Mouse (Mus musculus): ENCODE data around the gene Nrxn2.

The Nrxn2 gene

DNA sequence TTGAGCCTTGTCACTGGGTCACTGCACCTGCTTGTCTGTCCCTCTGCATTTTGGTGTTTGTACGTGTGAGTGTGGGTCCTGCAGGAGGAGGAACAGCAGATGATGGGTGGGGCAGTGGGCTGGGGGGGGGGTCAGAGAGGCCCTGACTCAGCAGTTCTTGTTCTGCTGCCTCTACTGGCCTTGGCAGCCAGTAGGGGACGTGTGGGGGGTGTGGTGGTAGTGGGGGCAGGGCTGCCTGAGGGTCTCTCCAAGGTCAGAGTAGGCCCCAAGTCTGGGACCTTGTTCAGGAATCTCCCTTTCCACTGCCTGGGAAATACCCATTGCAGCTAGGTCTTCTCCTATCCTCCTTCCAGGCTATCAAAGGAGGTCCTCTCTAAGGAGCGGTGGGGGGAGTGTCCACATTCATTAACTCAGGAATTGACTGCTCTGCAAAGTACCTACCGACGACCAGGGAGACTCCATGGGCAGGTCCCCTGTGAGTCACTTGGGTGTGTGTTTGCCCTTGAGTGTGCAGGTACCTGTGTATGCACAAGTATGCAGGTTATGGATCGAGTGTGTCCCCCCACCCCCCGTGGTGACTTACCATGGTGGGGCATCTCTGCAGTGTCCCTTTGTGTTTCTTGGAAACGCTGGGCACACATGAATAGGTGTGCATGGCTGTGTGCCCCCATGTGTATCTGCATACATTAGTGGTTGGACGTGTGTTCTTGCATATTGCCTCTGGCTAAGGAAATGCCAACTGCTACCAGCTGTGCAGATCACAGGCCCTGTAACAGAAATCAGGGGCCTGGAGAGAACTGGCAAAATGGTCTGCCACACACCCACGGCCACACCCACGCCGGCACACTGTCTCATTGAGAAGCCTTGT lies 1.4 kb upstream of the Nrxn2 start:
- no peak for DNase-seq

DNA sequence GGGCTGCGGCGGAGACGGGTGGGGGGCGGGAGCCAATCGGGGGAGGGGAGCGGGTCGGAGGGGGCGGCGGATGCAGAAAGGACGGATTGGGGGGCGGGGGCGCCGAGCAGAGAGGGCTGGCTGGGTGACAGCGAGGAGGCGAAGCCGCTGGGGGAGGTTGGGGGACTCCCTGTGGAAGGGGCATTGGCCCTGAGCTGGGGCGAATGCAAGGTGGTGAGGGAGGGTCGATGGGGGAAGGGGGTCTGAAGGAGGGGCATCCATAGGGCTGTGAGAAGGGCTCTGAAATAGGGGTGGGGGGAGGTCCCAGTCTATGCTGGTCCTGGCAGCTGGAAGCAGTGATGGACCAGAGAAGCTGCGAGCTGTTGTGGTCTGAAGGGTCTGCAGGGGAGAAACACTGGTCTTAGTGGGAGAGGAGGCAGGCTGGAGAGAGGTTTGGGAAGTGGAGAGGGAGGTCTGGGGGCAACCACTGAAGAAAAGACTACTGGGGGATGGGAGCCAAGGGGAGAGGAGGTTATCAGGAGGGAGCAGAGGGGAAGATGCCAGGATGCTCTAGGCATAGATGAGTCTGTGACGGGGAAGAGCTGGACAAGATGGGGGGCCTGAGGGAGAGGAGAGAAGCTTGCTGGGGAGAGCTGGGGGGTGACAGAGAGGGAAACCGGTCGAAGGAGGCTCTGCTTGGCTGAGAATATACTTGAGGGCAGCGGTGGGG lies 607 bp downstream of the Nrxn2 start:
- no peak for DNase-seq

DNA sequence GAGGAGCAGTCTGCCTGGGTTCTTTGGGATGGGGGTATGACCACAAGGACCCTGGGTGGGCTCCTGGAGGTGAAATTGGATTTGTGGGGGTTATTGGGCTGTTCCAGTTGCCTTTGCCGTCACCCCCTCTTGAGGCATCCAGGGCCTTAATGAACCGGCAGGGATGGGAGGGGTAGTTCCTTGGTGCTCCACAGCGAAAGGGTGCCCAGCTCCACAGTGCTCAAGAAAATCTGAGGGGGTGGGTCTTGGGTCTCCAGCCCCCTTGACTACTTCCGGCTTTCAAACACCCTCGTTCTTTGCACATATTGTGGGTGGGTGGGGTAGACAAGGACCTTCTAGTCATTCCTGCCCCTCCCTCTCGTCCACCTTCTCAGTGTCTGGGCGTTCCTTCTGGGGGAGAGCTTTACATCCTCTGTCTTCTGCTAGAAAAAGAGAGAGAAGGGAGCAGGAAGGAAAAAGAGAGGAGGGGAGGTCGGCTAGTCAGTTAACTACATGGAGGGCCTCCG lies 1.3 kb downstream of the Nrxn2 start:
- no peak for DNase-seq

DNA sequence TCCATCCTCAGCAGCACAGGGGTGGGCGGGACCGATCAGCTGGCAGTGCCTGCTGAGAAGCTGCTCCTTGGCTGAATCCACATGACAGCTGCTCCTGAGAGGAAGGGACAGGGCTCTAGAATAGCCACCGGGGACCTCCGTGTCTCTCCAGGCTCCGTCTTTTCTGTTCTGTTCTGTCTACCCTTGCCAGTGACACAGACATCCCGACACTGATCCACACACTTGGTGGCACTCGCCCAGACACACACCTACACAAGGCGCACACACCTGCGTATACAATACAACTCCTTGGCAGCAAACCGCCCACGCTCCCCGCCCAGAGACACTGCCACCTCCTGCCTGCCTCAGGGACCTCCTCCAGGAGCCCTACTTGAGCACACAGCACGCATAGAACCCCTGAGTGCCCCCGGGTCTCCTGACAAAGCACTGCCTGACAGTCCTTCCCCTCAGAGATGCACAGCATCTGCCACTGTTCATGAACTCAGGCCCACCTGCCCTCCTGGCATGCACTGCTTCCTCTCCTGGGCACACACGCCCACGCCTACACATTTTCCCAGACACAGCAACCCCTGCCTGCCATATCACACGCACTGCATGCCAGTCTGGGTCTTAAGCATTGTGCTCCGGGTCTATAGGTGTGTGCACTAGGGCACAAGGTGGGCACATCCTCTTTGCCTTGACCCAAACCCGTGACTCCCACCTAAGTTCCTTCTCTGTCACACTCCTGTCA lies 2.1 kb downstream of the Nrxn2 start:
- DNase-seq, result no peak

DNA sequence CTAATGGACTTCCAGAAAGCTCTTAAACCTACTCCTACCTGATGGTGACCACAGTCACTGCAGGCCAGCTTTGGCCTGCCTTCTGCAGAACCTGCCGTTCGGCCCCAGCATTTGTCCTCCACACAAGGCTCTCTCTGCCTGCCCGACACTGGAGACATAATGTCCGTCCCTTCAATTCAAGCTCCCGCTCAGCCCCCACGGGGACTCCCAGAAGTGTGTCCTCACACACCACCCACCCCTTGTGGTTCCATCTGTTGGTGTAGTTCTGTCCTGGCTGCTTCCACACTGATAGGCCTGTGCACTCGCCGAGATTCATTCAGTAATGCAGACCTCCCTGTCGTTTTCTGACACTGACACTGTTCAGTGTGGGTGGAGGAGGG lies 2.7 kb downstream of the Nrxn2 start:
- no peak for DNase-seq

DNA sequence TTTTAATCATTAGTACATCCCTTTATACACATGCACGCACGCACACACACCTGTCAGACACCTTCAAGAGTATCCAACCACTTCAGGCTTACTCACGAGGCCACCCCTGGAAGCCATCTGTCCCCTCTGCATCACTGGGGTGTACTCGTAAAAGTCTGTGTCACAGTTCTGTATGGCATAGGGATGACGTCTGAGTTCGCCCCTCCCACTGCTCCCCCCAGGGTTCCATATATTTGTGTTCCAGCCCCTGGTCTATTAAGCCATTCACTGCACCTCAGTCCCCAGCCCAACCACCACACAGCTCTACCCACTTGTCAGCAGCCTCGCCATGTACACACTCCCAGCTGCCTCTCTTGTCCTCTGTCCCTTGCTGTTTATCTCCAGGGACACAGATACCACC lies 3.5 kb downstream of the Nrxn2 start:
- no peak for DNase-seq

DNA sequence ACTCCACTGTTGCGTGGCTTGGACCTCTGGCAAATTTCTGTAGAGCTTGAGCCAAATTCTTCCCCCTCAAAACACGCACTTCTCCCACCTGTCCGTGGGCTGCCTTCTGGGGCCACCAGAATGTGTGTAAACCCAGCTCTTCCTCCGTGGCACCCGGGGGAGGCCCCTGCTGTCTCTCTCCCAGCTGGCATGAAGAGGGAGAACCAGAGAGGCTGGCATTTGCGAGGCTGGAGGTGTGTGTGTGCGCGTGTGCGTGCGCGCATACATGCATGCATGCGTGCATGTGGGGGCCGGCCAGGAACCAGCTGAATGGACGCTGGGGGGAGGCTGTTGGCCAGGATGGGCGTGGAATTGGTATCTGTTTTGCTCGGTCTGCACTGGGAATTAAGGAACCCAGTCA lies 4.7 kb downstream of the Nrxn2 start:
- no peak for DNase-seq

DNA sequence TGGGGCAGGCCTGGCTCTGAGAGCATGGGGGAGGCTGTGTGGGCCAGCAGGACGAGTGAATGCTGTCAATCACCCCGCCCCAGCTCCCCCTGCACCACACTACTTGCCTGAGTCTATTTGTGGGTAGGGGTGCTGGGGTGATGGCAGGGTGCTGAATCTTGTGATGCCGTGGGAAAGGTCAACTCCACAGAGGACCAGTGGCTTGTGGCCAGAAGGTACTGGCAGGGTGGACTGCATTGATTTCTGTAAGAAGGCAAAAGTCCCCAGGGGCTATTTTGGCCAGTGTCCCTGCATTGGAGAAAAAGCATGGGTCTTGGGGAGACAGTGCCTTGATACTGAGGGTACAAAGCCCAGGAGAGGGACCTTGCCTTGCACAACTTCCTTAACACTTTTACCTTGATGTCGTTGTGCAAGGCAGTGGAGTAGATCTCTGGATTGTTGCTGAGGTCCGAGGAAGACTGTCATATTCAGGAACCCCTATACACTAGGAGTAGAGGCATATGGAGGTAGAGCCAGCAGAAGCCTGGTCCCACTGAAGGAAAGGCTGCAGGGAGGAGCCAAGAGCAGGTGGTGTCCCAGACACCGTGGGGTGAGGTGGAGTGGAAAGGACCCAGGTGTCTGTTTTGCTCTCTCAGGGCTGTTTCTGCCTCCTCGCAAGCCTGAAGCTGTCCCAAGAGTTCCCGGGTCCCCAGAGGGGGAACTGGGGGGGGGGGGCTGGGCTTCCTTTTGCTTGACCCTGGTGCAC lies 5.8 kb downstream of the Nrxn2 start:
- no peak for DNase-seq

DNA sequence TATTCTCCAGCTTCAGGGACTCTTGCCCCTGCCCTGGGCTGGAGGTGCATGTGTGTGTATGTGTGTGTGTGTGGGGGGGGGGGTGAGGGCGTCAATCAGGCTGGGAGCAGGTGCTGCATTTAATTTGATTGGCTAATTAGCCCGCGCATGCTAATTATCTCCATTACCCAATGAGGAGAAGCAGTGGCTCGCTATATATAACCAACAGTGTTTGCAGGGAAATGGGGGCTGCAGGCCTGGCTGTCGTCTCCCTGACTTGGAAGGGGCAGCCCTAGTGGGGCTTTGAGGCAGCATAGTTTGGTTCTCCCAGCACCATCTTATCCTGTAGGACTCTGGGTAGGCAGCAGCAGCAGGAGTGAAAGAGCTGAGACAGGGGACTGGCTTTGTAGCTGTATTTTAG lies 7.1 kb downstream of the Nrxn2 start:
- DNase-seq, result no peak

DNA sequence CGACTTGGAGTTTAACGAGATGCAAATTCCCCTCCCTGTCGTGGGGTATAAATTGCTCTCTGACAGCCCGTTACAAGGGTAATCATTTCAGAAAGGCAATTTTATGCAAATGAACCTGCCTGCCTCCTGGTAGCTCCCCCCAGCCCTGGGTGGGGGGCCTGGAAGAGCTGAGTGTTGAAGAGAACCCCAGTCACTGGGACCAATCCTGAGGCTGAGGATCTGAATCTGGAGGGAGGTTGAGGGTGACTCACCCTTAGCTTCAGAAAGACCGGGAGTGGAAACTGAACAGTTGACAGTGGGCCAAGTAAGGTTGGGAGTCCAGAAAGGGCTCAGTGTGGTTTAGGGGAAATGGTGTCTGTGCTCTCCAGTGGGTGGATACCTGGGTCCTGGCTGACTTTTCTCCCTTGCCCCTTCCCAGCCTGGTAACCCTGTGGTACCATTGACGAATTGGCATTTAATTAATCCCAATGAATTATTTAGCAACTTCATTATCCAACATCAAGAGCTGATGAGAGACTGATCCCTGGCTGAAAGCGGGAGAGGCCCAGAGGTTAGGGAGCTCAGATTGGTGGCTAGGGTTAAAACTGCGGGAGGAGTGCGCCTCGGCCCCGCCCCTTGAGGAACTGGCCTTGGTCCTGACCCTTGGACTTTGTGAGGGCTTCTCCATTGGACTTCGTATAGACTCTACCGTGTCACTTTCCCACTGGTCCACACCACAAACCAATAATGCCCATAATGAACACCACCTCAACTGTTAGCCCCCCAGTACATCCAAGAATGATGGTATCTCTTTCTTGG lies 8.4 kb downstream of the Nrxn2 start:
- DNase-seq, result peak; percentile 55

DNA sequence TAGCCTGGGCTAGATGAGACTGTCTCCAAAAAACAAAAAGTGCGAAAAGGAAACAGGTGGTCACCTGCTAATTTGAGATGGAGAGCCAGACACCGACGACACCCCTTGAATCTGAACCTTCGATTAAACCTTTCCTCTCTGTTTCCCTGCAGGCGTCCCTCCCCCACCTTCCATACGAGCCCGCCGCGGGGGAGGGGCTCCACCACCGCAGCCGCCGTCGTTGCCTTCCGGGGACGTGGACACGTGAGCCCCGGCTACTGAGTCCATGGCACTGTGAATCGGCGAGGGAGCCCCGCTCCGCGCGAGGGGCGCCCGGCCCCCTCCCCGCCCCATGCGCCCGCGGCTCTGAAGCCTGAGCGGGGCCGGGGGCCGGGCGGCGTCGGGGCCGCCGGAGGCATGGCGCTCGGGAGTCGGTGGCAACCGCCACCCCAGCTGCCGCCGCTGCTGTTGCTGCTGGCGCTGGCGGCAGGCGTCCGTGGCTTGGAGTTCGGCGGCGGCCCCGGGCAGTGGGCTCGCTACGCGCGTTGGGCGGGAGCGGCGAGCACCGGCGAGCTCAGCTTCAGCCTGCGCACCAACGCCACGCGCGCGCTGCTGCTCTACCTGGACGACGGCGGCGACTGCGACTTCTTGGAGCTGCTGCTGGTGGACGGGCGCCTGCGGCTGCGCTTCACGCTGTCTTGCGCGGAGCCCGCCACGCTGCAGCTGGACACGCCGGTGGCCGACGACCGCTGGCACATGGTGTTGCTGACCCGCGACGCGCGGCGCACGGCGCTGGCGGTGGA lies 9.3 kb downstream of the Nrxn2 start:
- peak; percentile 35 for DNase-seq

DNA sequence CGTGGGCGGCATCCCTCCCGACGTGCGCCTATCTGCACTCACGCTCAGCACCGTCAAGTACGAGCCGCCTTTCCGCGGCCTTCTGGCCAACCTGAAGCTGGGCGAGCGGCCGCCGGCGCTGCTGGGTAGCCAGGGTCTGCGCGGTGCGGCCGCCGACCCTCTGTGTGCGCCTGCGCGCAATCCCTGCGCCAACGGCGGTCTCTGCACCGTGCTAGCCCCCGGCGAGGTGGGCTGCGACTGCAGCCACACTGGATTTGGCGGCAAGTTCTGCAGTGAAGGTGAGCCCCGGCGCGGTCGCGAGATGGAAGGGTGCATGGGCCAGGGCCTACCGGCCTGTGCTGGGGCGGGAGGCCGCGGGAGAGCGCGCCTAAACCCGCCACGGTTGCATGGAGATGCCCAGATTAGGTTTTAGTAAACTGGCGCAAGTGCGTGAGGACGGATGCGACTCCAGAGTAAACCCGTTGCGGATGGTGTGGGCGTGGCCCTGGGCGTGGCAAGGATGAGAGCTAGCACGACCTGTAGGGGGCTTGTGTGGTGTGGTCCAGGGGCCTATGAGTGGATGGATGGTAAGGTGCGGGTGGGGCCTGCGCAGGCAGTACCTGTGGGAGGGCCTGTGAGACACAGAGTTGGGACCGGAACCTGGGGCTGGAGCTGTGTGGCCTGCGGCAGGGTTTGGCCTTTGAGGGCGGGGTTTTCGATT lies 10.1 kb downstream of the Nrxn2 start:
- peak; percentile 44 for DNase-seq

DNA sequence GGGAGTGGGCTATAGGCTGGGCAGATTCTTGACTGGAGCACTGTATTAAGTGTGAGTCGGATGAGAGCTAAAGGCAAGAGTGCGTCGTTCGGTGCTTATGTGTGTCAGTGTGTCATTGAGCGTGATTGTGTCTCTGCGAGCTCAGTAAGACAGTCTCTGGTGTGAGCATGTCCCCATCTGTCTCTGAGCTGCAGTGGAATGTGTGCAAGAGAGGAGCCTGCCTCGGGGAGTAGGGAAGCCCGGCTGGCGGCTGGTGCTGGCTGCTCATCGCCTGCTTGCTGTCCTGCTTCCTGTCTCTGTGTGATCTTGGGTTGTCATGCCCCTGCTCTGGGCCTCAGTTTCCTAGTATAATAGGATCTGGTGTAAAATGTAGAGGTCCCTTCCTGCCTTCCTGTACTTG lies 24.5 kb downstream of the Nrxn2 start:
- DNase-seq, result no peak

DNA sequence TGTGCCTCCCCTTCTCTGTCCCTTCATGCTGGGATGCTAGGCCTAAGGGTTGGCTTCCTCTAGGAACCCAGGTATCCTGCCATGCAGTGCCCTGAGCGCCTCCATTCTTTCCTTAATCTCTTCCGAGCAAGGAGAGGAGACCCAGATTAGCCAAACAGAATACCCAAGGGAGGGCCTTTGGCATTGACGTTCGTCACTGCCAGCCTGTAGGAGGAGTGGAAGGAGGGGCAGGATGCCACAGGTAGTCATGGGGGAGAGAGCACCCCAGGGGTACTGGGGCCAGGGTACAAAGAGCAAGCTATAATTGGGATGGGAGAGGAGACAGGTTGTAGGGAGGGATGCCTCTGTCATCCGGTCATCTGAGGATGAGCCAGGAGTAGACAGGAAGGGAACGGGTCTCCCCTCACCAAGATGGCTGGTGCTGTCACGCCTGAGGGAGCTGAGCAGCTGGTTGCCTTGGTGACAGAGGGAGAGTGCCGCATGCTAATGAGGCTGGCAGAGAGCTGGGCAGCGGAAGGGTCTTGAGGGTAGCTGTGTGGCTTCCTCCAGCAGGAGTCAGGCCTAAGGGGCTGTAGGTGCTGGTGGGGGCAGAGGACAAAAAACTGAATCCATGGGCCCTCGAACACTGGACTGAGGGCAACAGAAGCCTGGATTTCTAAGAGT lies 27.4 kb downstream of the Nrxn2 start:
- no peak for DNase-seq

DNA sequence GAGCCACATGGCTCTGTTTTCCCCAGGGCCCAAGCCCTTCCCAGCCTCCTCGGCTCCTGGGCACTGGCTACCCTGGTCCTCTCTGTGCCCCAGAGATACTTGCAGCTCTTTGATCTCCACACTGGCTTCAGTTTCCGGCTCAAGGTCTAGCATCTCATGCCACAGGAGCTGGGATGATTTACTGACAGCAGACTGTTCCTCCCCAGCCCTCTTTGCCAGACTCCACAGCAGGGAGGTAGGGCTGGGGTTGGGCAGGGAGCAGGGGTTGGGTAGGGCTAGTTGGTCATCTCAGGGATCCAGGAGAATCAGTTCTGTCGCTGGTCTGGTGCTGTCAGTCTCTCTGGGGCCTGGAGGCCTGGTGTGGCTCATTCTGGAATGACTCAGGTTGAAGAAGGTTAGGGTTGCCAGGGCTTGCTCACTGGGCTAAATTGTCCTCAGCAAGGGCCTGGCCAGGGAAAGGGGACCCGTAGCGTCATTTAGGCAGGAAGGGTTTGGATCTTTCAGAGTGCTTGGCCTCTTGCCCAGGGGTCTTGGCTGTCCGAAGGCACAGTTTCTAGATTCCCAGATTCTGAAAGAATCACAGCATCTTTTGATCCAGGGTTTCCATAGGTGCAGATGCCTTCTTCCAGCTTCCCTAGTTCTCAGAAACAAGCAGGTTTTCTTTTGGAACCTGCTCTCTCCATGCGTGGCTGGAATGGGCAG lies 28.4 kb downstream of the Nrxn2 start:
- DNase-seq, result no peak

DNA sequence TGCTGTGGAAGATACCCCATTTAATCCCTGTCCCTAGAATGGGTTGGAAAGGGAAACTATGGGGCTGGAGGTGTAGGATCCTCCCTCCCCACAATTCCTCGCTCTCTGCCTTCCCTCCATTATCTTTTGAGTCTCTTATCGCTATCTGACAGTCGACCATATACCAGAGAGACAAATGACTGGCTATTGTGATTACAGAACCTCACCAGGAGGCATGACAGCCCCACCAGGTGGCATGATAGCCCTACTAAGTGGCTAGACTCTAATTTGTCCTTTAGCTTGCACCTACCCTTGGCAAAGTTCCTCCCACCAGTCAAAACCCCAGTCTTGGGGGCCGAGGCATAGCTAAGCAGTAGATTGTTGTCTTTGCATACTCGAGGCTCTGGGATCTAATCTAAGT lies 30.2 kb downstream of the Nrxn2 start:
- DNase-seq, result peak; percentile 29

DNA sequence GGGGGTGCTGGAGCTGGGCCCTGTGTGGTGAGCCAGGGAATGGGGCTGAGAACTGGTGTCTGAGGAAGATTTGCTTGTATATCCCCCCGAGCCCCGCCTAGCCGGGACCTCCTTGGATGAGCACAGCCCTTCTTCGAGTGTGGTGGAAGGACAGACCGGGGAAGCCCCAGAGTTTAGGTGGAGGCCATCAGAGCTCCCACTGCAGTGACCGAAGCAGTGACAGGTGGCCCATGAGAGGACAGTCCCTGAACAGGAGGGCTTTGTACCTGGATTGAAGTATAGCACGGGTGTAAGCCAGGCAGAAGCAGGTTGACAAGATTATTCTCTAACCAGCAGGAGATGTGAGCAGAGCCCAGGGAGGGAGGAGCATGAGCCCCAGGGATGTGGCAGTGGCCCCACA lies 31.3 kb downstream of the Nrxn2 start:
- DNase-seq, result no peak

DNA sequence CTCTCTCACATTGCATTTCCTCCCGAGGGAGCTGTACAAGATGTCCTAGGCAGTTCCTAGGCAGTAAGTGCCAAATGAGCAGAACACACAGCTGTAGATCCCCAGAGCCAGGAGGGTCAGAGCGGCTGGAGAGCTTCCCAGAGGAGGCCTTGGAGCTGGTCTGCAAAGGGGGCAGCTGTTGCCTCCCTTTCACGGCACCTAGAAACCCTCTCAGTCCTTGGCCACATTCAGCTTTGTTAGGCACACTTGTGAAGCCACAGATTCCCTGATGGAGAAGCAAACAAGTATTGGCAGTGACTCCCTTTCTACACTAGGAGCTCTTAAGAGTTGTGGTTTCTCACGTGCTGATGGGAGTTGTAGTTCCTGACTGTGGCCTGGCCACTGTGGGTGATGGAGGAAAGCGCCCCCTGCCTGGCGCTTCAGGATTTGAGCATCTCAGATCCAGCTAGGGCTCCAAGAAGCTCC lies 33.5 kb downstream of the Nrxn2 start:
- peak; percentile 64 for DNase-seq

DNA sequence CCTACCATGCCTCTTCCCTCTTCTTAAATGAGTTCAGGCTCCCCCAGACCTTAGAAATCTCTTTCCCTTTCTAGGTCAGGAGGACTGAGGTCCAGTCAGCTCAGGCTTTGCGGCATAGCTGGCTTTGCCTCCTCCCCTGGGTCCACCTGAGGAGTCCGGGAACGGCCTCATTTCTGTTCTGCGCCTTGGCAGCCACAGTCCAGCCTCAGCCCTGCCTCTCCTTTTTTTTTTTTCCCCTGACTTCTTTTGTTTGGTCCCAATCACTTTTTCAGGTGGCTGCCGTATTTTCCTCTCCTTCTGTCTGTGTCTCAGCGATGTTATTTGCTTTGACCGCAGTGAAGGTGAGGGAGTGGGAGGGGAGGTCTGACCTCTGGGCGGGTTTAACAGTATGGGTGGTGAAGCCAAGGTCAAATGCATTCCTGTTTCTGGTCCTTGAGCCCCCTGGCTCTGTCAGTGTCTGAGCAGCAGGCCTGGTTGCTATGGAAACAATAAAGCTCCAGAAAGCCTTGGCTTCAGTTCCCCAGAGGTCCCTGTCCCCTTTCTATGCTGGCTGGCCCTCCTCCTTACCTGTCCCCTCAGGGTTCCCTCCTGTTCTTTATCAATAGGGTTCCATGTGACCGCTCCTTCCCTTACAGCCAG lies 34.3 kb downstream of the Nrxn2 start:
- DNase-seq, result no peak
